Mouse (Mus musculus) spleen, postnatal 10 days (tissue): ENCODE results near the gene Gm28308.
A peak's percentile ranks its signal among the peaks of the same experiment; 100 is the strongest.

Source experiments
- DNase-seq, 2 experiments: peaks; one replicate each; pipeline ENCODE4 v3.0.0; 2021 to 2022; ENCODE audit warnings: low spot score in 2 of 2

The Gm28308 gene

DNA sequence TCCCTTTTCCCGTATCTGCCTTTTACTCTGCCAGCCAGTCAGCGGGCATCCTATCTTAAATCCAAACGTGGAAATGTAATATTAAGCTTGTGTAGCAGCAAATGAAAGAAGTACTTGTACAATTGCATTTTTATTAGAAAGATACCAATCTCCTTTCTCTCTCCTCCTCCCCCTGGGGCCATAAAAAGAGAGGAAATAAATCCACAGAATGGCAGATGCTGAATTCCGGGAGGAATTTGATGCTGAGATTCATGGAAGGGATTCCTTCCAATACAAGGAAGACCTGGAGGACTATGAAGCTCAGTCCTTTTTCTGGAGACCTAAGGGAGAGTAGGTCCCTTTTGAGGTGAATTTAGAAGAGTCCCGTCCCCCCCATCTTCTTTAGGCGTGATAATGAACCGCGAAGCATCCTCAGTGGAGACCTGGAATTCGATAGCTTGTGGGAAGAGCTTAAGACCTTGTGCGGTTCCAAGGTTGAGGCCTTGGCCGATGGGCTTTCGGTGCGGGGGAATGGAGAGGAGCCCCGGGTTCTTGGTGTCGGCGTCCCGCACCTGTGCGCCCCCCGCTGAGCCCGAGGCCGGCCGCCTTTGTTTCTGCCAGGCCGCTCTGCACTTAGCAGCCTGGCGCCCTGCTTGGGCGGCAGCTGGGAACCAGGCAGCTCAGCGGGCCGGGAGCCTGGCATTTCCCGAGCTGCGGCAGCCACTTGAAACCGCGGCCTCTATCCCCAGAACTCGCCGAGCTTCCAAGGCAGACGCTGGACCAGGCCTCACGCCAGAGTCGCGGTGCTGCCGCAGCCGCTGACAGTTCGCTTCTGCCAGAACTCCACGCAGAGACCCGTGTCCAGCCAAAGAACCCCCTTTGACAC, 44.7 kb downstream of the Gm28308 start:
- DNase-seq: no peak

GRCm38 (mm10) chr6:52167736-52168161, 45.4 kb downstream of the Gm28308 start:
- DNase-seq: no peak

- DNase-seq: no peak
These were observed 46.0 kb downstream of the Gm28308 start for GRCm38 (mm10) chr6:52167176-52167575.

- DNase-seq: no peak
These were observed 46.6 kb downstream of the Gm28308 start for GRCm38 (mm10) chr6:52166431-52167077.

GRCm38 (mm10) chr6:52165441-52166370, 47.4 kb downstream of the Gm28308 start:
- DNase-seq: no peak

DNA sequence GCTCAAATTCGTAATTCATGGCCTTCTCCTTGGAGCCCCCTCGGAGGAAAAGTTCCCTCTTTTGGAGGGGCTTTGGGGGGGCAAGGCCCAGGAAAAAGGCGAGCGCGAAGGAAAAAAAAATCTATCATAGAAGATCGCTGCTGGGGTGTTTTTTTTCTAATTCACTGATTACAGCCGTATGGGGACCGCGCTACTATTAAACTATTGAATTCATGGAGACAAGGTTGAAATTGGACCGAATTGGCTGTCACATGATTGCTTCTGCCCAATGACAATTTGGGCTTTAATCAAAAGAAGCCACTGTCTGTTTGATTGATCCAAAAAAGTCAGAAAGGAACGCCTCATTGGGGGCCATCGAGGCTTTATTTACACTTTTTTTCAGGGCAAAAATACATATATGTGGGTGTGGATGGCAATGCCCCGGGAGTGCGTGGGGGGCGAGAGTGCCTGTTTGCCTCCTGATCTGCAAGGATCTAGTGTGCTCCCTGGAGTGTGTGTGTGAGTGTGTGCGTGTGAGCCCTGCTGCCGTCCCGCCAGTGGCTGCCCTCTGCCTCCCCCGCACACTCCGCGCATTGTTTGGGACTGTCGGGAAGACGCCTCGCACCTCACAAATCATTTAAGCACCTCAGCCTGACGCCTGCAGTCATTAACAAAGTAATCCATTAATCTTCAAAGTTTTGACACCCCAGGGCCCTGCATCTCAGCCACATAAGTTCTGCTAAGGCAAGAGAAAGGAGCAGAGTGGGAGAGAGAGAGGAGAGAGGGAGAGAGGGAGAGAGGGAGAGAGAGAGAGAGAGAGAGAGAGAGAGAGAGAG, 48.3 kb downstream of the Gm28308 start, which contains the start of gene Hoxa2:
Gene Hoxa2, minus strand, starts transcription at position 206 of the 815 bp plus-strand sequence.
- DNase-seq: no peak

DNA sequence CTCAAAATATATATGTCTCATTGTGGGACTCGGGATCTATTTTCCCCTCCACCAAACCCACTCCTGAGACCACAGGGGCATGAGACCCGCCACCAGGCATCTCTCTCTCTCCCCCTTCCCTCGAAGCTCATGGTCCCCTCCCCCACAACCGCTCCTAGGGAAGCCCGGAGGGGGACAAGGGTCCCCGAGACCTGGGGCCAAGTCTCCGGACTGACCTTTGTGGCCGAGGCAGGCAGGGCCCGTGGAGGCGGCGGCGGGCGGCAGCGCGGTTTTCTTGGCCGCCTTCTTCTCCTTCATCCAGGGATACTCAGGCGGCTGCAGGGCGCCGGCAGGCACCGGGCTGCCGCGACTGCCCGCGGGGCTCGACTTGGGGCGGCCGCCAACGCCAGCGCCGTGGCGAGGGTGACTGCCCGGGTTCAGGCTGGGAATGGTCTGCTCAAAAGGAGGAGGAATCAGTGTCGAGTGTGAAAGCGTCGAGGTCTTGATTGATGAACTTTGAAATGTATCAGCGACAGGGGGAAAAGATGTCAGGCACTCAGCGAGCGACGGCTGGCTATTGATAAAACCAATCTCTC, 49.0 kb downstream of the Gm28308 start:
- no peak for DNase-seq

DNA sequence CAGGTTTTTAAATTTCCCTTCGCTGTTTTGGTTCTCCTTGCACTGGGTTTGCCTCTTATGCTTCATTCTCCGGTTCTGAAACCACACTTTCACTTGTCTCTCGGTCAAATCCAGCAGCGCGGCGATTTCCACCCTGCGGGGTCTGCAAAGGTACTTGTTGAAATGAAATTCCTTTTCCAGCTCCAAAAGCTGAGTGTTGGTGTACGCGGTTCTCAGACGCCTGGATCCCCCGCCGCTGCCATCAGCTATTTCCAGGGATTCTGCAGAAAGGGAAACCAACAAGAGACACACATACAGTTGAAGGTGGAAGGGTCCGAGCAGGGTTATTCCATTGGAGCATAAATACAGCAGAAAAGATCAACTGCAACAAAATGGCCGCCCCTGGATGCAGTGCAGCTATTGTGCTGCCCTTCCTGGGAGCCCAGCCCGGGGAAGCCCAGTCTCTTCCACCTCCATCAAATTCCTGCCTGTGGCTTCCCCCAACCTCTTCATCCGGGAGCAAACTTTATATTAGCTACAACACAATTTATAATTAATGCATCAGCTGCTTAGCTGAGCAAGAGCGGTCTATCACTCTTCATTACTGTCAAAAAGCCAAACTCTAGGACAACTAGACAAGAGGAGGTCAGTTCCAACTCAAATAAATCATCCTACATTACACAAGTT, 49.6 kb downstream of the Gm28308 start:
- DNase-seq: no peak

DNA sequence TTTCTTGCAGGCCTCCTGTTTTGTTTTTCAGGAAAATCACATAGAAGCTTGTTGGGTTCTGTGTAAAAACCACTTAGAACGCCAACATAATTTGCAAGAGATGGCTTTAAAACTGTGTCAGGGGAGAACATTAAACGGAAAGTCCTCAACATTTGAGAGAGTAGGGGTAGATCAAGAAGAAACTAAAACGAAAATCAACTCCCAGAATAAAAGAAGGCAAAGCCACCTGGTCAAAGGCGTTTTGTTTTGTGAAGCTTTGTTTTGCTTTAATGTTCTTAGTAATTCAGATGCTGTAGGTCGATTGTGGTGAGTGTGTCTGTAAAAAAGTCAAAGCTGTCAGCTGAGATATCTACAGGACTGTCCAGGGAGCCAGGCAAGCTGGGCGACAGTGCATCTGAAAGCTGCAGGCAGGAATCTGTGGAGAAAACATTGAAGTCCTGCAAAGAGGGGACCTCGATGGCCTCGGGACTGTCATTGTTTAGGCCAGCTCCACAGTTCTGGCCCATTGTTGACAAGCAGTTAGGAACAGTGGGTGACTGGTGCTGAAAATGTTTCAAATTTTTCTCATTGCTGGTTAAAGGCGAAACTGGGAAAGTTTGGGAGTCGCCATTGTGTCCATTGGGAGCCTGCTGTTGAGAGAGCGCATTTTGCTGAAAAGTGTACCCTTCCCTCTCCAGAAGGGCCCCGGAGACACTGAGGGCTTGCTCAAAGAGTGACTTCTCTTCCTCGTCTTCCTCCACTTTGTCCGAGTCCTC, 50.4 kb downstream of the Gm28308 start:
- DNase-seq: no peak

DNA sequence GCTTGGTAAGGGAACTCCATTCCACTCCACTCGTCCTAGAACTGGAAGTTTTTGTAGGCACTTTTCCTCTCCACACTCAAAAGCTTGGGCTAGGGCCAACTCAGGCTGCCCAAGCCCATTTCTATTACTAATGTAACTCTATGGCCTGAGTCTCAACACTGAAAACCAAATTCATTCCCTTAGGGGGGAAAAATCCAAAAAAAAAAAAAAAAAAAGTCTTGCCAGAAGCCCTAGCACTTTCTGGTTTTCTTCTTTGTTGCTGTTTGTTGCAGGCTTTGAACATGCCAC, 51.1 kb downstream of the Gm28308 start:
- DNase-seq: no peak

- DNase-seq: no peak
These were observed 51.6 kb downstream of the Gm28308 start for GRCm38 (mm10) chr6:52161336-52162092.

DNA sequence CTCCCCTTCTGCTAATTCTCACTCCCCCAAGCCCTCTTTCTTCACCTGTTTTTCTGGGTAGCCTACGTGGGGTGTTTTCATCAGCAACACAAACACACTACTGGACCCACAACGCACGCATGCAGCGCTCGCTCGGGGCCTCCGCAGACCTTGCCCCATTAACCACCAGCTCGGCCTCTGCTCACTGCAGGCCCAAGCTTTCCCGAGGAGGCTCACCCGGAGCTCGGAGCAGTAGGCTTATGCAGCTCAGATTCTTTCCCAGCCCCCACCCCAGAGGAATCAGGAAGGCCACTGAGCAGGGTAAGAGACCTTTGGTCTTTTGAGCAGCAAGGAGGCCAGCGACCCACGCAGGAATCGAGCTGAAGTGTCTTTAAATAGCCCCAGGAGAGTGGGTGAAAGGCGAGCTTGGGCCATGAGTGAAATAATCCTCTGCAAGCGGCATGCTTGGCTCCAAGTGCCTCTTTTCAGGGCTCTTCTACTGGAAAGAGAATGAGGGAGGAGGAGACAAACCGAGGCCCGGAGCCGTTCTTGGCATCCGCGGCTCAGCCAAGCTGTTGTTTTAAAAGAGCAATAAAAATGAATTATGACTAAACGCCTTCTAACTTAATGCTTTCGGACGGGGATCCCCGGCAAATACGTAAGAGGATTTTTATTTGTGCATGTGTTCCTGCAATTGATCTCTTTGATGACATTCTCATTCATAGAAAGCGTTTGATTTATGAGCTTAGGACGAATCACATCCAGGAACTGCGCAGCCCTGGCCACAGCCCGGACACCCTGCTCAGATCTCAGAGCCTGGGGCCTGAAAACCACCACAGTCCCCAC, 52.4 kb downstream of the Gm28308 start:
- no peak for DNase-seq

- DNase-seq: no peak
These were observed 53.2 kb downstream of the Gm28308 start for GRCm38 (mm10) chr6:52159979-52160378.

- no peak for DNase-seq
These were observed 53.9 kb downstream of the Gm28308 start for GRCm38 (mm10) chr6:52159164-52159761.

GRCm38 (mm10) chr6:52158276-52159051, 54.7 kb downstream of the Gm28308 start, which contains the start of gene Hoxa1:
Gene Hoxa1 (minus strand): TSS chr6:52158317.
- DNase-seq: peak in 1 of 2 experiments; percentile 68

DNA sequence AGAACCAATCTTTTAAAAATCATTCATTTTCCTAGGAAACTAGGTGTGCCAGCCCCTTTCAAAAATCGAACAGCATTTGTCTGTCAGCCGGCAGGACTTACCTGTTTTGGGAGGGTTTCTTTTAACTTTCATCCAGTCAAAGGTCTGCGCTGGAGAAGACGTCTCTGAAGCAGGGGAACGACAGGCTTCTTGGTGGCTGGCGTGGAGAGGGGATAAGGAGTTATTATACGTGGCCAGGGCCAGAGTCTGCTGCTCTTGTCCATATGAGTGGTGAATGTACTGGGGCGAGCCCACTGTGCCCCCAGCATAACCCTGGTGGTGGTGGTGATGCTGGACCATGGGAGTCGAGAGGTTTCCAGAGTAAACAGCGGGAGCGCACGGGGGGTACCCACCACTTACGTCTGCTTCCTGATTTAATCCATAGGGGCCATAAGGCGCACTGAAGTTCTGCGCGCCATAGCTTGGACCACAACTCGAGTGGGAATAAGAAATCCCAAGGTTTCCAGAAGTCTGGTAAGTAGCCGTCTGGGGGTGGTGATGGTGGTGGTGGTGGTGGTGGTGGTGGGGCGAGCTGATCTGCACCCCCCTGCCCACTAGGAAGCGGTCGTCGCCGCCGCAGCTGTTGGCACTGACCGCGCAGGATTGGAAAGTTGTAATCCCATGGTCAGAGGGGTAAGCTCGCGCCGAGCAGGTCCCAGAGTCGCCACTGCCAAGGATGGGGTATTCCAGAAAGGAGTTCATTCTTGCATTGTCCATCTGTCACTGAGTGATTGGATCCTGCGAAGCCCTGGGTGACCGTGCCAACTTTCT, 55.5 kb downstream of the Gm28308 start:
- no peak for DNase-seq
